Comparison of ENCODE assay signal across 8 mouse cellular contexts in the genomic region with DNA sequence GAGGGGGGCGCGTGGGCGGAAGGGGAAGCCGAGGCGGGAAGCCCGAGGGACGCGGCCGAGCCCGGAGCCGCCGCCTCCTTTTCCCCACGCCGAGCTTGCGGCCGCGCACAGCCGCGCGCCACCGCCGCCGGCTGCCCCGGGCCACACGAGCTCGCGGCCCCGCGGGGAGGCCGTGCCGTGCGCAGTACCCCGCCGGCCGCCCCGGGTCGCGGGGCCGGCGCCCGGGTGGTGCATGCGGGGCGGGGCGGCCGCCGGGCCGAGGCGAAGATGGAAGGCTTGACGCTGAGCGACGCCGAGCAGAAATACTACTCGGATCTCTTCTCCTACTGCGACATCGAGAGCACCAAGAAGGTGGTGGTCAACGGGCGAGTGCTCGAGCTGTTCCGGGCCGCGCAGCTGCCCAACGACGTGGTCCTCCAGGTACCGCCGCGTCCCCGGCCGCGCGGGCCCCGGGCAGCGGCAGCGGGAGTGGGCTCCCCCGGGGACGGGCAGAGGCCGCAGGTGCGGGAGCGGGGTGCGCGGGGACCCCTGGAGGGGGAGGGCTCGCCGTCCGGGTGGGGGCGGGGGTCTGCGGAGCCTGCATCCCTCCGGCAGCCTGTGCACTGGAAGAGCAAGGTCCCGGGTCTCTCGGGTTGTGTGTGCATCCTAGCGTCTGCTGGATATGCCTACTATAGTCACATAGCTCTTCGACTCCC. TPM values are rescaled to one million over a fixed set of nuclear protein-coding genes. Genes with fewer than 3 reads are reported as not detected.
A peak's percentile ranks its signal among the peaks of the same experiment; 100 is the strongest.
DNase-seq lines count a peak whose midpoint lies in the region; ATAC-seq lines count a peak whose summit lies in the region.

A gene (plus strand): TSS at position 166 of the 695 bp plus-strand sequence.

- peak within 1 kb of the TSS; percentile 76 for H3K4me3 ChIP-seq in kidney, embryonic 15.5 days (replicated peaks)
- H3K4me3 ChIP-seq in embryonic facial prominence, embryonic 11.5 days (ENCODE audit: low read depth, low read length) = peak within 1 kb of the TSS; percentile 95

- peak within 1 kb of the TSS; percentile 94 for H3K27ac ChIP-seq in kidney, embryonic 15.5 days
- peak within 1 kb of the TSS; percentile 83 for H3K27ac ChIP-seq in embryonic facial prominence, embryonic 11.5 days (replicated peaks; ENCODE audit: low read depth, low read length)

- peaks cover 29% of the 10 kb centered on the region for H3K4me1 ChIP-seq in kidney, embryonic 15.5 days
- 0 out of 2 replicates have a peak, but pooled peaks cover 3% of the 10 kb centered on the region for H3K4me1 ChIP-seq in embryonic facial prominence, embryonic 11.5 days (ENCODE audit: control insufficient read depth, insufficient read depth, low read length)

- under 1% methylated on average over 70 of the region's 90 CpGs for WGBS in kidney, embryonic 15.5 days
- under 1% methylated on average over 87 of the region's 90 CpGs for WGBS in embryonic facial prominence, embryonic 11.5 days

- H3K9ac ChIP-seq in kidney, embryonic 15.5 days = peak within 1 kb of the TSS; percentile 82
- H3K9ac ChIP-seq in embryonic facial prominence, embryonic 11.5 days (replicated peaks; ENCODE audit: low read length) = peak within 1 kb of the TSS; percentile 95

- no peak for DNase-seq in kidney, postnatal 14 days
- peak; percentile 53 for DNase-seq in embryonic facial prominence, embryonic 11.5 days (ENCODE audit: low spot score)
- DNase-seq in heart, adult 8-10 months (ENCODE audit: low spot score) = no peak
- peak; percentile 11 for DNase-seq in layer of hippocampus, adult 9-11 months
- peak; percentile 8 to 15 for DNase-seq in spleen, postnatal 14 days (ENCODE audit: low spot score in 2 of 2)

- peak; percentile 83 for ATAC-seq in kidney, embryonic 15.5 days (replicated peaks; ENCODE audit: low FRiP score)
- ATAC-seq in activated CD4-positive, CD25-positive, alpha-beta regulatory T cell, adult 4 months = no peak
- ATAC-seq in embryonic facial prominence, embryonic 11.5 days (replicated peaks; ENCODE audit: insufficient number of reproducible peaks, low FRiP score, low TSS enrichment, low read depth) = peak; percentile 79
- ATAC-seq in megakaryocyte, adult 5-6 weeks (ENCODE audit: poor library complexity, severe bottlenecking) = peak; percentile 12

- no peaks in the 10 kb centered on the region for H3K36me3 ChIP-seq in kidney, embryonic 15.5 days
- H3K36me3 ChIP-seq in embryonic facial prominence, embryonic 11.5 days (replicated peaks; ENCODE audit: control insufficient read depth, insufficient read depth, low read depth, low read length) = no peaks in the 10 kb centered on the region

- no peaks in the 10 kb centered on the region for H3K9me3 ChIP-seq in kidney, embryonic 15.5 days (replicated peaks)
- no peaks in the 10 kb centered on the region for H3K9me3 ChIP-seq in embryonic facial prominence, embryonic 11.5 days (replicated peaks; ENCODE audit: control insufficient read depth, low read length)

- peak within 1 kb of the TSS; percentile 84 for H3K4me2 ChIP-seq in kidney, embryonic 15.5 days
- H3K4me2 ChIP-seq in embryonic facial prominence, embryonic 11.5 days (ENCODE audit: low read depth, low read length) = peak within 1 kb of the TSS; percentile 67

- no peaks in the 10 kb centered on the region for H3K27me3 ChIP-seq in kidney, embryonic 15.5 days
- H3K27me3 ChIP-seq in embryonic facial prominence, embryonic 11.5 days (ENCODE audit: control insufficient read depth, insufficient read depth, low read length) = no peaks in the 10 kb centered on the region

RNA-seq across cellular contexts. Expression of the gene that starts here (rescaled TPM):
- polyA plus RNA-seq in kidney, embryonic 15.5 days (2015; fragmentation: Nextera tagmentation; extraction: Ambion mirVana) = 11.9 and 15.3 TPM in 2 replicates
- 10 to 100 TPM; 25.2 to 28.1 TPM for polyA plus RNA-seq in activated CD4-positive, CD25-positive, alpha-beta regulatory T cell, adult 4 months (2017; shearing (Covaris generic))
- 26.7 and 41.2 TPM in 2 replicates for polyA plus RNA-seq in embryonic facial prominence, embryonic 11.5 days (2014; fragmentation: Nextera tagmentation; extraction: Ambion mirVana)
- 10 to 100 TPM; 27.0 to 30.8 (median 29.0) TPM for total RNA-seq in heart, adult 8-10 months (2022)
- total RNA-seq in megakaryocyte, adult 5-6 weeks (2015) = 67.3 and 78.2 TPM in 2 replicates
- 39.8 and 51.0 TPM in 2 replicates for total RNA-seq in megakaryocyte, adult 5-6 weeks (2017)

Comparison
In these comparisons a context has a peak if more than half of its experiments do, and no peak if none do; other contexts are left out.
1. DNase-seq: peak in embryonic facial prominence, embryonic 11.5 days (single experiment), layer of hippocampus, adult 9-11 months (single experiment) and spleen, postnatal 14 days (2 of 2); none in kidney, postnatal 14 days (single experiment) and heart, adult 8-10 months (single experiment).